Mouse (Mus musculus): Measurements from ENCODE around the gene Dynlt1b.
"Not testable (repeated sequence)": the region's sequence is repeated elsewhere in the genome, so short reads cannot be mapped to it uniquely, and the experiment has no call there.

Dynlt1b gene

DNA sequence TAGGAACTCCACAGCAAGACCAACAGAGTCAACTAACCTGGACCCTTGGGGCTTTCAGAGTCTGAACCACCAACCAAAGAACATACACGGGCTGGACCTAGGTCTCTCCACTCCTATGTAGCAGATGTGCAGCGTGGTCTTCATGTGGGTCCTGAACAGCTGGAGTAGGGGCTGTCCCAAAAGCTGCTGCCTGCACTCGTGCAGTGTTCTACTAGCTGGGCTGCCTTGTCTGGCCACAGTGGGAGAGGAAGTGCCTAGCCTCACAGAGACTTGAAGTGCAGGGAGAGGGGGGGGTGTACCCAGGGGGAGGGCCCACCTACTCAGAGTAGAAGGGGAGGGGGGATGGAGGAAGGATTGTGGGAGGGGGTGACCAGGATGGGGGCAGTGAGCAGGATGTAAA lies 7.1 kb upstream of the Dynlt1b start:
- DNase-seq (ENCODE audit: low read depth, low spot score) = not testable (repeated sequence)

DNA sequence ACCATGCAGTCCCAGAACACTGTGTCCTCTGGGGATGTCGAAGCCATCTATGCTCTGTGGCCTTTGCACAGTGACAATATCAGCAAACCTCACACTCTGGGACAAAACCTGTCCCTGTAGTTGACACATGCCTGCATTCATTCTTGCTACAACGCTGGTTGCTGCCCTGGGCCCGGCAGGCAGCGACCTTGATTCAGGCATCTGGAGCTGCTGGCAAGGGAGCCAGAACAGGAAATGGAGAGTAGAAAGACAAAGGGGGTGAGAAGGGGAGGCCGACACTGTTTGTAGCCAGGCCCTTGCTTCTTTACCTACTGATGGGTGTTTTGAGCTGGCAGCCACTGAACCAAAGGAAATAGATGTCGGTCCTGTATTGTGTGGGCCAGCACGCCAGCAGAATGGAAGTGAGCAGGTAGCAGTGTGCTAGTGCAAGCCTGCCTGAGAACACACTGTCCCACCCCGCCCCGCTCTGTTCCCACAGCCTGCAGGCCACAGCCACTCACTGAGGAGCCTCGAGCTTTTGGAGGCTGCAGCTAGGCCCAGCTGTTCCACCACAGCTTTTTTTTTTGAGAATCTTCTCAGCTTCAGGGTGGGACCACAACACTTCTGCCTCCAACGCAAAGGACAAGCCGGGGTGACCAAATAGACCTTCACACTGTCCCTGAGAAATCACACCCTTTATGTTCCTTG lies 5.5 kb upstream of the Dynlt1b start:
- DNase-seq (ENCODE audit: low read depth, low spot score) = not testable (repeated sequence)

DNA sequence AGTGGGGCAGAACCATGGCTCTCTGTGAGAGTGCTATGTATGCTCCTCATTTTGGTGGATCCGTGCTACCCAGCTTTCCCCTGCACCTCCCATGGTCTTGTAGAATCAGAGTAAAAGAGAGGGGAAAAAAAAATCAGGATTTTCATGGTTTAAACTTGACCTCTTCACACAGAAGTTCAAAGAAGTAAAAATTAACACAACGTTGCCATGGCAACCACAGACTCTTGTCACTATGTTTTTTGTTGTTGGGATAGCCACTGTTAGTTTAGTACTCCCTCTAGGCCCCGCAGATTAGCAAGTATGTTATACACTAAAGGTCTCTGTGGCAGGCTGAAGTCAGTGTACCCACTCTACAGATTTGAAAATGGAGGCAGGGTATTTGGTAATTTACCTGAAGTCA lies 4.6 kb upstream of the Dynlt1b start:
- DNase-seq (ENCODE audit: low read depth, low spot score) = not testable (repeated sequence)

DNA sequence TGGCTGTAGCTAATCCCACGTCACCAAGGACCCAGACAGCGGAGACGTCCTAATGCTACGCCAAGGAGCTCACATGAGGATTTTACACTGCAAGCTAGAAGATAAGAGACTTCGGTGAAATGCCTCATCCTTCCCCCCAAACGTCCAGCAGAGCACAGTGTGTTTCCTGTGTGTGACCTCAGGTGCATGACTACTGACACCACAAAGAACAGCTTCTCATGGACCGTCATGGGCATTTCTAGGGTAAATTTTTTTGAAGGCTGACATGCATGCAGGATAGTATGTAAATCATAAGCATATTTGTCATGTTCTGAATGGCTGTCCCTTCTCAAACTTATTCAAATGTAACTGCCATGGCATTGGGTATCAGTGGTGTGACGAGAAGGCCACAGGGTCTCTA lies 3.0 kb upstream of the Dynlt1b start:
- DNase-seq (ENCODE audit: low read depth, low spot score) = not testable (repeated sequence)

DNA sequence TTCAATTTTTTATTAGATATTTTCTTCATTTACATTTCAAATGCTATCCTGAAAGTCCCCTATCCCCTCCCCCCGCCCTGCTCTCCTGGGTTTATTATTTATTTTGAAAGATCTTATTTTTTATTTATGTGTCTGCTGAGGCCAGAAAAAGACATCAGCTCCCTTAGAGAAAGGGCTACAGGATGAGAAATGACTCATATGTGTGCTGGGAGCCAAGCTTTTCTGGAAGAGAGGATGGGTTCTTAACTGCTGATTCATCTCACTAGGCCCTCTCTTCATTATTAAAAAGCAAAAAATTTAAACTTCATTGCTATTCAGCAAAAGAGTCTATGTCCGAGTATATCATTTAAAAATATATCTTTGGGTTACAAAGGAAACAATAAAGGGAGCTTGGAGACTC lies 986 bp upstream of the Dynlt1b start:
- DNase-seq (ENCODE audit: low read depth, low spot score) = peak; percentile 40

DNA sequence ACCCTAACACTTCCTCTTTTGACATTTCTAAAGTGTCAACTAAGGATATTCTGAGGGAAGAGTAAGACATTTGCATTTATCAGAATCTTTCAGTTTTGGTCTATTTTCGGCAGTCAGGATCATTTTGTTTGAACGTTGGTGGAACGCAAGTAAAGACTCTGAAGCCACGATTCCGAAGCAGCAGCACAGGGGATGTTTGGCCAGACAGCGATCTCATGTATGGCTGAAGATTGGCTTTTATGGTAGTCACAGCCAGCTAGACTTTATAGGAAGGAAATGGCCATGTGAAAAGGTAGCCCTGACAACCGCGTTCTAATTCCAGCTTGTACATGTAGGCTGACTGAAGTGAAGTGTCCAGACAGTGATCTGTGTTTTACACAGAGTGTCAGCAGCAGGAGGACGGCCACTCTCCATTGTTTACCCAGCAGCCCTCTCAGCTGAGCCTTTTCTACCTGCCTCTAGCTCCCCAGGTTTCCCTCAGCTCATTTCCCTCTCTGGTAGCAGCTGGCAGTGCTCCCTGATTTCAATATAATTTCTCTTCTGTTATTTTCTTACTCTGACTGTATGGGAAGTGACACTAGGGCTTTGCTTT lies 594 bp downstream of the Dynlt1b start:
- not testable (repeated sequence) for DNase-seq (ENCODE audit: low read depth, low spot score)

DNA sequence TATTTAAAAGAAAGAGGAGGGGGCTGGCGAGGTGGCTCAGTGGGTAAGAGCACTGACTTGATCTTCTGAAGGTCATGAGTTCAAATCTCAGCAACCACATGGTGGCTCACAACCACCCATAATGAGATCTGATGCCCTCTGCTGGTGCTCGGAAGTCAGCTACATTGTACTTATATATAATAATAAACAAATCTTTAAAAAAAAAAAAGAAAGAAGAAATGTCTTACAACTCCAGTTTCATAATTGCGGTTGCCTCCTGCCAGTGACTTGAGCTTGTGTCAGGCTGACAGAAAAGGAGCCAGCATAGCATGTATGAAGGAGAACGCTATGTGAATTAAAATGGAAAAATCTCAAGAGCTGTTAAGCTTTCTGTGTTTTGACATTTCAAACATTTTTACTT lies 2.5 kb downstream of the Dynlt1b start:
- DNase-seq (ENCODE audit: low read depth, low spot score) = not testable (repeated sequence)

DNA sequence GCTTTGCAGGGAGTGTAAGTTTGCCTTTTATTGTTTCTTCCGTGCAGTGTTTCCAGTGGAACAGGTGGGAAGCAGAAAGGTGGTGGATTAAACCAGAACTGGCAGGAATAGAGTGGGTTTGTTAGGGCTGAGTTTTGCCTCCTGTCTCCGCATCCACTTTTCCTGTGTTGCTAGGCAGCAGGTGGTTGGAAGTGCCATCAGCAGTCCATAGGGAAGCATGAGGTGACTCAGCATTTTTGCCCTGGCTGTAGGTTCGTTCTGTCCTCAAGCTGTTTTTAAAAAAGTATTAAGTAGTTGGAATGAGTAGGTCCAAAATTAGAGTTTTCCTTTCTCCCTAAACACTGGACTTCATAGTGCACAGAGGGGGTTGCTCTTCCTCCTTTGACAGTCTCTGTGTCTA lies 3.8 kb downstream of the Dynlt1b start:
- DNase-seq (ENCODE audit: low read depth, low spot score) = not testable (repeated sequence)

DNA sequence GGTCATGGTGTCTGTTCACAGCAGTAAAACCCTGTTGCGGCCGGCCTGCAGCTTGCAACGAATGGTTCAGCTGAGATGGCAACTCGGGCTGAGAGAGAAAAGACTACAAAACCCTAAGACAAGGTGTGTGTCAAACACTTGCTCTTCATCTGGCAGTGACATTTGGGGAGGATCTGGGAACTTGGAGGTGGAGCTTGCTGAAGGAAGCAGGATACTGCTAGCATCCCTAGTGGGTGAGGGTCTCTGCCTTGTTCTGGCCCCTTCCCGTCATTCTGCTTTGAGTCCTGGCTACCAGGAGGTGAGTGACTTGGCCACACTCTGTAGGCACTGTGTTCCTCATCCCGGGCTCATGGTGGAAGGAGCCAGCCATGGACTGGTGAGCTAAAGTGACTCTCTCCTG lies 8.2 kb downstream of the Dynlt1b start:
- DNase-seq (ENCODE audit: low read depth, low spot score) = not testable (repeated sequence)

DNA sequence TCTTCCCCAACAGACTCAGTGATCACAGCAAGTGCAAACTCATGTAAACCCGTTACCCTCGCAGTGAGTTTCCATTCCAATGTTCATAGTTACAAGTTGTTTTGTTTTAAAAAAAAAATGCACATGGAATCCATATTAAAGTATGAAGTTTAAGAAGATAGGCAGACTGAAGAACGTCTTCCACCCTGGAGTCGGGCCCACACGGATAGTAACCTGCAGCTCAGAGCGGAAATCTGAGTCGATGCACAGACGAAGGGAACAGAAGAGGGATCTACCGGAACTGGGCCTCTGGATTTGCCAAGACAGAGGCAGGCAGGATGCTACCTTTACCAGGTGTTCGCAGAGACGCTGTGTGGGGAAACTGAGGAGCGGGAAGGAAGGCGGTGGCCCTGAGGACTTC lies 10.0 kb downstream of the Dynlt1b start:
- not testable (repeated sequence) for DNase-seq (ENCODE audit: low read depth, low spot score)

DNA sequence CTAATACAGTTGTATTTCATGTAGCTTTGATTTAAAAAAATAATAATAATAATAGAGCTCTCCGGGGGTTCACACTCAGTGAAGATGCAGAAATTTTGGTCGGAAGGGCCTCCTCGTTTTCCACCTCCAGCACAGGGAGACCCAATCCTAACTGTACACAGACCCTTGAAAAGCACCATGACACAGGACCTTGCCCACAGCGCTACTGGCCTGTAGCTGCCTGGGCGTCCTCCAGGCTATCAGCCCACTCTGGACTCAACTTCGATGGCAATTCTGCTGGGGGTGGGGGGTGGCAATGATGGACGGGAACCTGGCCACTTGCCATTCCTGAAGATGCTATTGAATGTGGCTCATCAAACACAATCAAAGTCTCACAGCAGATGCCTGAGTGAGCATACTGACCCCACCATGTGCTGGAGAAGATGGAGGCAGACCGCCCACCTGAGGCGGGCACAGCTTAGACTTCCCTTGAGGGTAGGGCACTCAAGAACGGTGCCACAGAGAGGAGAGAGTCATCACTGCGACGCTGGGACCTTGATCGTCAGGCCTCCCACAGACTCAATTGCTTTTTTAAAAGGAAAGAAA lies 10.7 kb downstream of the Dynlt1b start:
- DNase-seq (ENCODE audit: low read depth, low spot score) = not testable (repeated sequence)

DNA sequence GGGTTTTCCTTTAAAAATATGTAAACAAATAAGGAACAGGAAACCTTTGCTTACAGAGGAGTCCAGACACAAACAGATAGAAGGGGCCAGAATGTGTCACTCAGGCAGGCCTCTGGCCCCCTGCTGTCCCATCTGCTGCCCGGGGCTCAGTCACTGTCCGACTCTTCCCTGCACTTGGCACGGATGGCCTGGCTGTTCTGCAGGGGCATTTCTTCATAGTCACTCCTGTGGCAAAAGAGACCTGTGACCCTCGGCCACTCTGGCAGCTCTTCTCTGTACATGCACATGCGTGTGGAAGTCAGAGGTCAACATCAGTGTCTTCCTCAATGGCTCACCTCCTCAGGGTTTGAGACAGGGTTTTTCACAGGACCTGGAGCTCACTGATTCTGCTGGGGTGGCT lies 11.3 kb downstream of the Dynlt1b start:
- not testable (repeated sequence) for DNase-seq (ENCODE audit: low read depth, low spot score)

DNA sequence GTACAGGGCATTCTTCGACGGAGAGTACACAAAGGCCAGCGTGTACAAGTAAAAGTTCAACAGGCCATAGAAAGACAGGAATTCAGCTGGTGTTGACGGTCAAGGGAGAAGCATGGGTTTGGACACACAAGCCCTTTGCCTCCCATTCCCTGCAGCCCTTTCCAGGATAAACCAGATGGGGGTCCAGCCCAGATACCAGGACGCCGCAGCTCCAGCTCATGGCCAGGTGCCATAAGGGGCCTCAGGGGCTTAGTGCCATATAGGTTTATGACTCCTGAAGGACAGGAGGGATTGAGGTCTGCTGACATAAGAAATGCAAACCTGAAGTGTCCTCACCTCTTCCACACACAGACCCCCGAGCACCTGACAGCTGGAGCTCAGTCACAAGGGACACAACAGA lies 12.6 kb downstream of the Dynlt1b start:
- not testable (repeated sequence) for DNase-seq (ENCODE audit: low read depth, low spot score)

DNA sequence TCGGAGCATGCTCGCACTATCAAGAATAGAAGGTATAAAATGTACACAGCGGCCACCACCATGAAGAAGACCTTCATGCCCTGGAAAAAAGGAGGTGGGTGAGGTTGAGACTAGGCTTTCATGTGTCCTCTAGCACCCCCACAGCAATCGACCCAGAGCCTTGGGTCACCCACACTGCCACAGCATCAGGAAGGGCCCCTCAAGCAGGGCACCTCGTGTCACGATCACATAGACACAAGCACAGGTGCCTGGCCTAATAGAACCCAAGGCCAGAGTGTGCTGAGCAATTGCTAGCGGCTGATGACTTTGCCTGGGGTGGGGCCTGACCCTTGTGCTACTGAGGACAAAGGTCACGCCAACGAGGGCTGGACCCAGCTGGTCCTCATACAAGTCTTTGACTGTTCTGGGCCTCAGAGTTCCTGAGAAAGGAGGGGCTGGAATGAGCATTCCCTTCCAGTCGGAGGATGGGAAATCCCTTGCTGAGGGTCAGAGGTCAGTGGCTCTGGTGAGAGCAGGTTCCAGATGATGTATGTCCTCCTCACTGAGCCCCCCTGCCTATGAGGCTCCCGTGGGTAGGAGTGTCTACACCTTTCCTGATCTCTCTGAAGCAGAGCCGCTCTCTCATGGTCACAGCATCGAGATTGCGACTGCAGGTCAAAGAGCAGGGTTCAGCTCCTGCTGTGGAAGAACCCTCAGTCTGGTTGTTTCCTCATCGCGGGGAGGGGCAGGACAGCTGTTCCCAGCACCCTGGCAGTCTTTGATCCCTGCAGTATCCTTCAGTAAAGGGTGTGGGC lies 16.1 kb downstream of the Dynlt1b start:
- not testable (repeated sequence) for DNase-seq (ENCODE audit: low read depth, low spot score)

DNA sequence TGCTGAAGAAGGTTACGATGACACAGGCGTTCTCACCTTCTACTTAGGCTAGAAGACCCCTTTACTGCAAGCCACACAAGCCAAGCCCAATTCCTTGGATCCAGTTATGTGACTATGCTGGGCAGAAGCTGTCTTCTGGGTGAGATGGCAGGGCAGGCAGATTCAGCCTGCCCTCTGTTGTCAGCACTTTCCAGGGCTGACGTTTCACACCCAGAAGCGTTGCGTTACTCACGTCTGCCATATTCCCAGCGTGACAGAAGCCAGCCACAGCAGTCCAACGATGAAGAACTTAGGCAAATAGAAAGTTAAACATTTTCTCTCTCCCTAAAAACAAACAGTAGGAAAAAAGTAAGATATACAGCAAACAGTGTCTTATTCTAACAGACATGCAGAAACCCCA lies 18.4 kb downstream of the Dynlt1b start:
- DNase-seq (ENCODE audit: low read depth, low spot score) = not testable (repeated sequence)

DNA sequence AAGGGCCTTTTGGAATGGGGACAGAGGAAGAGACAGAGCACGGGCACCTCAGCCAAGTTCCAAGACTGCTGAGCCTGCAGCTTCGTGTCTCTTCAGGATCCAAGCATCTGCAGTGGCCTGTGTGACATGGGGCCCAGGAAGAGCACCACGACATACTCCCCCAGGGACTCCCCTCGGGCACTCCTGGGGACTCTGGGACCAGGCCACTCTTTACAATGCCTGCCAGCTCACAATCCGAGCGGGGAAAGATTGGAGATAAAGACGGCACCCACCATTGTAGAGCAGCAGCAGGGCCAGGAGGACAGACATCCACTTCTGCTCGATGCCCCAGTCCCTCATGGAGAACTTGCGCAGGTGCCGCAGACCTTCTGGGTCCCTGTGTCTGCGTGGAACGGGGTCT lies 19.3 kb downstream of the Dynlt1b start:
- not testable (repeated sequence) for DNase-seq (ENCODE audit: low read depth, low spot score)

DNA sequence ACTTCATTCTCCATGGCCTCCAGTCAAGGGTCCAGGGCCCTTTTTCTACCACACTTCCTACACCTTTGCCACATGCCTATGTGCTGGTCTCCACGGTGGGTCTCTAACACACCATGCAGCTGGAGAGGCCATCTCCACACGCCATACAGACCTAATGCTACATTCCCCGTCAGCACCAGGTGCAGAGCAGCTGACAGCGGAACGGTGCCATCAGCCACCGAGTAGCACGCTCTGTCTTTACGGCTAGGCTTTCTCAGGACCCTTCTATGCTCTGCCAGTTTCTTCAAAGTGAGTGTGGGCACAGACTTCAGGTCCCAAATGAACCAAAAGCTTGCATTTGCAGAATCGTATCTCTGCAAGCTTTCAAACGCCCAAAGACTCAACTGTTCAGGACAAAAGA lies 21.3 kb downstream of the Dynlt1b start:
- not testable (repeated sequence) for DNase-seq (ENCODE audit: low read depth, low spot score)

DNA sequence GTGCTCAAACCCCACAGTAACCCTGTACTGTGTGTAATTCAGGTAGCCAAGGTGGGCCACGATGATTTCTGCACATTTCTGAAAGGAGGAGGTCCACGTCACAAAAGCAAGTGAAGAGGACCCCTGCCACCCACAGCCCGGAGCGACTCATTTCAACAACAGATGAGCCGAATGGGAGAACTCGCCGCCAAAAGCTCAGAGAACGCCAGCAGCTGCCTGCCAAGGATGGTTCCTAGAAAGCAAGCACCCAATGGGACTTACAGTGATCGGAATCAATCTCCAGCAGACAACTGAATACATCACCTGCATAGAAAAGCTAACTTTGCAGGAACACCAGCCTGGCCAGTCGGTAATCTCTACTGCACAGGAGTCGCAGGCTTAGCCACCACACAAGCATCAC lies 22.8 kb downstream of the Dynlt1b start:
- not testable (repeated sequence) for DNase-seq (ENCODE audit: low read depth, low spot score)

DNA sequence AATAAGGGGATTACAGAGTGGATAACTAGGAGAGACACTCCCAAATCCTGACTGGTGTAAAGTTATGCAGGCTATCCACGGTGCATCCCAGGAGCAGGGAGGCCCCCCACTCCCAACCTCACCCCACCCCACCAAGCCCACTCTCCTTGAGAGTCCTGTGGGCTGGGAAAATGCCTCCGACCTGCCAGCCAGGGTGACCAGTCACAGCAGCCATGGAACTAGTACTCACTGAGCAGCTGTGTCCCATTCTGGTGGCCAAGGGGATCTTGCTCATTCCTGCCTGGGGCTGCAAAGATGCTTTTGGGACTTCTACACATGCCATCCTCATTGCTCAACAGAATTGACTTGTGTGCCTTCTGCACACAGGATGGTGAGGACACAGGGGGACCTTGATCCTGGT lies 24.8 kb downstream of the Dynlt1b start:
- not testable (repeated sequence) for DNase-seq (ENCODE audit: low read depth, low spot score)

DNA sequence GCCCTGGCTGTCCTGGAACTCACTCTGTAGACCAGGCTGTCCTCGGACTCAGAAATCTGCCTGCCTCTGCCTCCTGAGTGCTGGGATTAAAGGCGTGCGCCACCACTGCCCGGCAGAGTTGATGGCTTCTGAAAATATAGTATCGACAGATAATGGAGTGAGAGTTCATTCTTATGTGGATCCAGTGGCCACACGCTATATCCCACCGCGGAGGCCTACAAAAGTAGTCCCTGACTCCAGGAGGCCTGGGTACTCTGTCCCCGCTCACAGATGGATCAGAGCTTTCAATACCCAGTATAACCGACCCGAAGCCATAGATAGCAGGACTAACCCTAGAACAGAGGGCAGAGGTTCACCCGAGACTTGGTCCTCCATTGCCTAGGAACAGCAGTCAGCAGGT lies 26.0 kb downstream of the Dynlt1b start:
- DNase-seq (ENCODE audit: low read depth, low spot score) = not testable (repeated sequence)

DNA sequence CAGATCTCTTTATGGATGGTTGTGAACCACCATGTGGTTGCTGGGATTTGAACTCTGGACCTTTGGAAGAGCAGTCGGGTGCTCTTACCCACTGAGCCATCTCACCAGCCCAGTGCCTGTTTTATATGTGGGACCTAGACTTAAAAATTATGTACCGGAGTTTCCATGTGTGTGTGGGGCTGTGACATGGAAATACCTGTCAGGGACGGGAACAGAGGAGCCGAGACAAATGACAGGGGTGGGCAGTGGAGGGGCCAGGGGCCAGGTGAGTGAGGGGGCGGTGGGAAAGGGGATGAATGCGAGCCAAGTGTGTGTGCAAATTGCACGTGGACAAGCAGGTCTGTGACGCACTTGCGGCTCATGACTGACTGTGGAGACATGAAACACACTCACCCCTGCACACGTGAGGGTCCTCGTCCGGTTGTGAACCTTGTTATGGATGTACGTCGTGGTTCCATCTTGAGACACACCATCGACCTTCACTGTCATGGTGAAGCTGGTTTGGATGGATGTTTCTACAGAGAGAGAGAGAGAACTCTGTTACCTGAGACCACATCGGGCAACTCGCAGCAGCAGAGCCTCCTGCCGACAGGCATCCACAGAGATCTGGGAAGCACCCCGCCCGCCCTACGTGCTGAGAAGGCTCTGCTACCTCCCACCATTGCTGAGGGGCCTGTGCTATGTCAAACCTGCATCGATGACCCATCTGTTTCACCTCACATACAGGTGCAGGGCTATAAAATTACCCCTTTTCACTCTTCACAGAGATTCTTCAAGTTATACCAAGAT lies 26.9 kb downstream of the Dynlt1b start:
- not testable (repeated sequence) for DNase-seq (ENCODE audit: low read depth, low spot score)

Measured in skeletal muscle tissue, adult 2 months (tissue).